Mouse (Mus musculus) liver, embryonic 14 days (tissue): ENCODE data around the gene Nptn. TPM values are rescaled to one million over a fixed set of nuclear protein-coding genes. Genes with fewer than 3 reads are reported as not detected.

Experiments
- polyA plus RNA-seq: library from polyadenylated mRNA; depleted of rRNA; stranded (reverse); fragments of >200 nt; gene quantifications from 2 replicates; pipeline ENCODE4 v1.2.3, GENCODE M21; 2012; rRNA removed

Gene Nptn
- polyA plus RNA-seq = 118 and 137 TPM in 2 replicates

DNA sequence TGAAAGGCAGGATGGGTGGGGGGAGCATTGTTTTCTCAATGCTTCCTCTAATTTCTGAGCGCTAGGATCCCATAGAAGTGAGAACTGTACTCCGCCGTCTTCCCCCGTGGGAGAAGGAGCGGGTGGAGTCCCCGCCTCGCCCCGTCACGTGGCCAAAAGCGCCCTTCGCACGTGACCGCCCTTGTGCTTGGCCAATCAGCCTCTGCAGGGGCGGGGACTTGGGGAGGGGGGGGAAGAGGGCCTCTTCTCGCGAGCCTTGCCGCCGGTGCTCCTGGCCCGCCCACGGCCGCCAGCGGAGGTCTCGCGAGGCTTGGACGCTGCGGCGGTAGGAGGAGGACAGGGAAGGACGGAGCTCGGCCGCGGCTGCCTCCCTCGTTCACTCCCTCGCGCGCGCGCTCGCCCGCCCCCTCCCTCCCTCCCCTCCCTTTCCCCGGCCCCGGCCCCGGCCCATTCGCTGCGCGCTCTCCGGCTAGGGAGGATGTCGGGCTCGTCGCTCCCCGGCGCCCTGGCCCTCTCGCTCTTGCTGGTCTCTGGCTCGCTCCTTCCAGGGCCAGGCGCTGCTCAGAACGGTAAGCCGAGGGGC is at the start of gene Nptn:
Gene Nptn, plus strand, starts transcription at position 283 of the 583 bp plus-strand sequence.

DNA sequence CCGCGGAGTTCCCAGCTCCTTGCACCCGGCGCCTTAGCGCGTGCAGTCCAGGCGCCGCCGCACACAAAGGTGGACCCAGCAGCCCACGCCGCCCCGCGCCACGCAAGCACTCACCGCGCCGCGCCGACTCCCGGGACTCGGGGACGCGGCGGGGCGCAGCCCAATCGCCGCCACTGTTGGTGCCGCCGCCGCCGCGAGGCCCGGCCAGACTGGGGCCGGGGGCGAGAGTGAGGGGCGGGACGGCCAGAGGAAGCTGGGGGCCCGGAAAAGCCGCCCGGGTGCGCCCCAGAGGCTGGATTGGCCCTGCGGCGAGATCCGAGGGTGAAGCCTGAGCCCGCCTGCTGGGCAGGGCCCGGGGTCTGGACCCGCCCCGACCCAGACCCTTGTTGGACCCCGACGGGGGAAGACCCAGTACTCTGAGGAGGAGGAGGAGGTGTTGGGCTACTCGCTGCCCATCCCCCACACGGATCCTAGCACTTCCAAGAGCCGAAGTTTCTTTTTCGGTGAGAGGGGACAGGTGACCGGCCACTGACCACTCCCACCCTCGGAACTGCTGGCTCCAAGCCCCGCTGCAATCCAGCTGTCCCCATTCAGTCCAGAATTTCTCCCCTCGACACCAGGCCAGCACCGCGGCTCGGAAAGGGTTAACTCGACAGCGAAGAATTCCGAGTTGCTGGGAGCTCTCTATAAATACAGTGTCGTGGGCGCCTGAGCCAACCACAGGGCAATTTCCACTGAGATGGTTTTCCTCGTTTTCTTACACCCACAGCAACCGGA is 26.9 kb upstream of the Nptn start, which contains the start of gene Cd276:
Gene Cd276, minus strand, starts transcription at position 530 of the 777 bp plus-strand sequence.

Other genes with a start within 250 kb of the Nptn start
- not detected in 2 replicates for gene Tbc1d21, start 211.8 kb upstream of the Nptn start, polyA plus RNA-seq
- gene Insyn1, start 93.6 kb upstream of the Nptn start, polyA plus RNA-seq = 0.05 and 0.16 TPM in 2 replicates
- gene Cd276, start 26.8 kb upstream of the Nptn start, polyA plus RNA-seq = 0.82 and 1.1 TPM in 2 replicates
- 13.5 and 17.0 TPM in 2 replicates for gene Rec114, start 161.7 kb downstream of the Nptn start, polyA plus RNA-seq
- 0.01 TPM in 2 replicates for gene Hcn4, start 241.2 kb downstream of the Nptn start, polyA plus RNA-seq